8 mouse cellular contexts compared by ENCODE assay signal in genomic region chr14:122182220-122182619, GRCm38 (mm10). TPM values are rescaled to one million over a fixed set of nuclear protein-coding genes. Genes with fewer than 3 reads are reported as not detected.
A peak's percentile ranks its signal among the peaks of the same experiment; 100 is the strongest.
DNase-seq lines count a peak whose midpoint lies in the region; ATAC-seq and TF ChIP-seq lines count a peak whose summit lies in the region.

No protein-coding gene starts in this region.

- no peaks in the 10 kb centered on the region for H3K36me3 ChIP-seq in hindbrain, embryonic 10.5 days
- H3K36me3 ChIP-seq in hindbrain, embryonic 11.5 days (ENCODE audit: control insufficient read depth, insufficient read depth, low read length), result no peaks in the 10 kb centered on the region
- H3K36me3 ChIP-seq in hindbrain, postnatal 0 days (ENCODE audit: insufficient read depth, low read length), result no peaks in the 10 kb centered on the region
- H3K36me3 ChIP-seq in midbrain, embryonic 13.5 days, result no peaks in the 10 kb centered on the region

- no peak for ATAC-seq in hindbrain, embryonic 11.5 days (ENCODE audit: low FRiP score)
- ATAC-seq in hindbrain, postnatal 0 days, result no peak
- ATAC-seq in midbrain, embryonic 13.5 days, result no peak

- H3K4me3 ChIP-seq in hindbrain, embryonic 10.5 days, result peak overlapping the region; percentile 77
- no peak overlapping the region for H3K4me3 ChIP-seq in hindbrain, embryonic 11.5 days (ENCODE audit: low read depth, low read length)
- H3K4me3 ChIP-seq in brown adipose tissue, adult 24 weeks (ENCODE audit: insufficient read depth, low read depth, low read length), result peak overlapping the region; percentile 20; the same call in 1 of the 2 replicates
- H3K4me3 ChIP-seq in hindbrain, postnatal 0 days (ENCODE audit: low read length), result peak overlapping the region; percentile 58; the same call in 1 of the 2 replicates
- H3K4me3 ChIP-seq in midbrain, embryonic 13.5 days (replicated peaks), result 0 out of 2 replicates have a peak overlapping the region, but pooled peaks have one; percentile 62

- H3K4me2 ChIP-seq in hindbrain, embryonic 11.5 days (replicated peaks; ENCODE audit: low read depth, low read length), result no peak overlapping the region
- H3K4me2 ChIP-seq in hindbrain, postnatal 0 days (ENCODE audit: low read depth, low read length), result peak overlapping the region; percentile 63
- no peak overlapping the region for H3K4me2 ChIP-seq in midbrain, embryonic 13.5 days (replicated peaks)

- H3K27ac ChIP-seq in hindbrain, embryonic 10.5 days, result no peak overlapping the region
- H3K27ac ChIP-seq in hindbrain, embryonic 11.5 days (ENCODE audit: low read depth, low read length), result no peak overlapping the region
- H3K27ac ChIP-seq in brown adipose tissue, adult 24 weeks (replicated peaks; ENCODE audit: low read depth, low read length), result no peak overlapping the region
- no peak overlapping the region for H3K27ac ChIP-seq in hindbrain, postnatal 0 days
- H3K27ac ChIP-seq in midbrain, embryonic 13.5 days, result no peak overlapping the region

- H3K9me3 ChIP-seq in hindbrain, embryonic 10.5 days, result no peaks in the 10 kb centered on the region
- no peaks in the 10 kb centered on the region for H3K9me3 ChIP-seq in hindbrain, embryonic 11.5 days (ENCODE audit: control insufficient read depth, low read length)
- H3K9me3 ChIP-seq in hindbrain, postnatal 0 days (ENCODE audit: low read length), result no peaks in the 10 kb centered on the region
- H3K9me3 ChIP-seq in midbrain, embryonic 13.5 days, result no peaks in the 10 kb centered on the region

- H3K4me1 ChIP-seq in hindbrain, embryonic 10.5 days (replicated peaks), result peaks cover 16% of the 10 kb centered on the region
- 0 out of 2 replicates have a peak, but pooled peaks cover 2% of the 10 kb centered on the region for H3K4me1 ChIP-seq in hindbrain, embryonic 11.5 days (replicated peaks; ENCODE audit: control insufficient read depth, insufficient read depth, low read length)
- 0 out of 2 replicates have a peak, but pooled peaks cover 2% of the 10 kb centered on the region for H3K4me1 ChIP-seq in brown adipose tissue, adult 24 weeks (ENCODE audit: control insufficient read depth, insufficient read depth, insufficient read length, low read length)
- H3K4me1 ChIP-seq in hindbrain, postnatal 0 days (ENCODE audit: insufficient read depth, low read length), result no peaks in the 10 kb centered on the region
- 0 out of 2 replicates have a peak, but pooled peaks cover 4% of the 10 kb centered on the region for H3K4me1 ChIP-seq in midbrain, embryonic 13.5 days (replicated peaks)

- H3K27me3 ChIP-seq in hindbrain, embryonic 10.5 days (ENCODE audit: insufficient read depth, poor library complexity, severe bottlenecking), result peaks cover 21% of the 10 kb centered on the region
- no peaks in the 10 kb centered on the region for H3K27me3 ChIP-seq in hindbrain, embryonic 11.5 days (ENCODE audit: control insufficient read depth, insufficient read depth, low read length)
- H3K27me3 ChIP-seq in hindbrain, postnatal 0 days (ENCODE audit: insufficient read depth, low read length), result no peaks in the 10 kb centered on the region
- H3K27me3 ChIP-seq in midbrain, embryonic 13.5 days, result 0 out of 2 replicates have a peak, but pooled peaks cover 7% of the 10 kb centered on the region

- no peak for TF ChIP-seq CTCF in hindbrain, postnatal 0 days (IDR thresholded peaks at IDR 0.05; ENCODE audit: low read depth)

- DNase-seq in hindbrain, embryonic 10.5 days (ENCODE audit: low spot score), result no peak
- no peak for DNase-seq in hindbrain, embryonic 11.5 days (ENCODE audit: low spot score)
- no peak for DNase-seq in hindbrain, postnatal 0 days (ENCODE audit: low spot score)
- DNase-seq in spleen, postnatal 14 days (ENCODE audit: low spot score in 2 of 2), result no peak
- DNase-seq in frontal cortex, postnatal 25 days (ENCODE audit: low spot score in 2 of 2), result no peak
- DNase-seq in urinary bladder, postnatal 14 days (ENCODE audit: low spot score), result no peak

- H3K9ac ChIP-seq in hindbrain, embryonic 11.5 days (ENCODE audit: low read depth, low read length), result no peak overlapping the region
- peak overlapping the region; percentile 59; the same call in 1 of the 2 replicates for H3K9ac ChIP-seq in hindbrain, postnatal 0 days (replicated peaks; ENCODE audit: low read length)
- H3K9ac ChIP-seq in midbrain, embryonic 13.5 days (replicated peaks), result no peak overlapping the region

- 82% methylated on average over 6 of the region's 6 CpGs for WGBS in hindbrain, embryonic 10.5 days
- 83% methylated on average over 6 of the region's 6 CpGs for WGBS in hindbrain, embryonic 11.5 days
- 80% methylated on average over 6 of the region's 6 CpGs for WGBS in hindbrain, postnatal 0 days
- WGBS in midbrain, embryonic 13.5 days, result 84% methylated on average over 6 of the region's 6 CpGs

RNA-seq across cellular contexts. Expression of gene Clybl, which starts 0.7 kb away (rescaled TPM):
- 28.6 and 31.3 TPM in 2 replicates for polyA plus RNA-seq in hindbrain, embryonic 10.5 days (2016; fragmentation: Nextera tagmentation; extraction: Ambion mirVana)
- 24.1 and 30.6 TPM in 2 replicates for polyA plus RNA-seq in hindbrain, embryonic 11.5 days (2014; fragmentation: Nextera tagmentation; extraction: Ambion mirVana)
- 306 and 342 TPM in 2 replicates for polyA plus RNA-seq in brown adipose tissue, adult 24 weeks (2012; ENCODE audit: insufficient read depth, insufficient read length, missing spikeins)
- 13.3 and 17.4 TPM in 2 replicates for total RNA-seq in hindbrain, postnatal 0 days (2014; rRNA removed)
- 26.7 and 29.9 TPM in 2 replicates for polyA plus RNA-seq in hindbrain, postnatal 0 days (2015; fragmentation: Nextera tagmentation; extraction: Ambion mirVana)
- polyA plus RNA-seq in midbrain, embryonic 13.5 days (2015; fragmentation: Nextera tagmentation; extraction: Ambion mirVana), result 23.9 and 24.1 TPM in 2 replicates
